Mouse (Mus musculus): ENCODE measurements around the gene Tmem136. TPM values are rescaled to one million over a fixed set of nuclear protein-coding genes. Genes with fewer than 3 reads are reported as not detected.

Tmem136 gene
- total and polyA plus RNA-seq, 3 experiments = 0.62 to 2.0 TPM; not detected in 1

- DNase-seq (ENCODE audit: low read depth, low spot score) = no peak
- Histone ChIP-seq H3K27ac (ENCODE audit: control insufficient read depth, low read depth, low read length) (no peak overlapping the region), H3K36me3 (ENCODE audit: control insufficient read depth in 1 of 2, insufficient read depth in 2 of 2, low read length in 2 of 2) (peaks cover 0 to 4% of the 10 kb centered on the region in 2 experiments; a peak in 2 of 4 replicates), H3K4me1 (ENCODE audit: control insufficient read depth in 1 of 2, insufficient read depth in 2 of 2, low read length in 2 of 2) (peaks cover 0 to 10% of the 10 kb centered on the region in 2 experiments; a peak in 2 of 4 replicates), H3K4me3 (ENCODE audit: control insufficient read depth in 1 of 2, insufficient read depth in 1 of 2, low read depth in 2 of 2, low read length in 2 of 2) (no peak overlapping the region), H3K27me3 (ENCODE audit: control insufficient read depth in 1 of 2, insufficient read depth in 2 of 2, low read length in 2 of 2) (no peaks in the 10 kb centered on the region), H3K9ac (ENCODE audit: control insufficient read depth, low read depth, low read length, poor library complexity, severe bottlenecking) (no peak overlapping the region), H3K9me3 (replicated peaks; ENCODE audit: insufficient read depth, low read length) (no peaks in the 10 kb centered on the region), H3K79me2 (ENCODE audit: control insufficient read depth, insufficient read depth, low read length, poor library complexity) (no peaks in the 10 kb centered on the region)
- TF ChIP-seq MYC (IDR thresholded peaks at IDR 0.05; ENCODE audit: low read depth, low read length) (no peak), CTCF (IDR thresholded peaks at IDR 0.05 in 2 of 3, conservative IDR thresholded peaks at IDR 0.05 in 1 of 3; ENCODE audit: control insufficient read depth in 1 of 3, insufficient read depth in 1 of 3, low read depth in 2 of 3, low read length in 3 of 3, poor library complexity in 1 of 3, severe bottlenecking in 1 of 3) (peak in 1 of 3 experiments; percentile 12; a peak in 2 of 6 replicates), SMC3 (IDR thresholded peaks at IDR 0.05; ENCODE audit: low read depth, low read length) (peak; percentile 22), POLR2A (IDR thresholded peaks at IDR 0.05; ENCODE audit: control insufficient read depth in 1 of 2, insufficient read depth in 1 of 2, low read depth in 1 of 2, low read length in 2 of 2, poor library complexity in 1 of 2) (no peak)
Observed at GRCm38 (mm10) chr9:43144206-43144810, 27.9 kb upstream of the Tmem136 start.

GRCm38 (mm10) chr9:43141839-43142238 lies 25.5 kb upstream of the Tmem136 start:
- Histone ChIP-seq H3K27ac (ENCODE audit: control insufficient read depth, low read depth, low read length) (no peak overlapping the region), H3K36me3 (ENCODE audit: control insufficient read depth in 1 of 2, insufficient read depth in 2 of 2, low read length in 2 of 2) (no peaks in the 10 kb centered on the region), H3K4me3 (ENCODE audit: control insufficient read depth in 1 of 2, insufficient read depth in 1 of 2, low read depth in 2 of 2, low read length in 2 of 2) (no peak overlapping the region), H3K9ac (ENCODE audit: control insufficient read depth, low read depth, low read length, poor library complexity, severe bottlenecking) (no peak overlapping the region), H3K79me2 (ENCODE audit: control insufficient read depth, insufficient read depth, low read length, poor library complexity) (no peaks in the 10 kb centered on the region), H3K27me3 (ENCODE audit: control insufficient read depth in 1 of 2, insufficient read depth in 2 of 2, low read length in 2 of 2) (no peaks in the 10 kb centered on the region; a peak in 1 of 4 replicates), H3K4me1 (ENCODE audit: control insufficient read depth in 1 of 2, insufficient read depth in 2 of 2, low read length in 2 of 2) (no peaks in the 10 kb centered on the region), H3K9me3 (replicated peaks; ENCODE audit: insufficient read depth, low read length) (no peaks in the 10 kb centered on the region)
- TF ChIP-seq RAD21 (IDR thresholded peaks at IDR 0.05; ENCODE audit: low read depth, low read length) (peak; percentile 95), USF2 (IDR thresholded peaks at IDR 0.05; ENCODE audit: borderline replicate concordance in 1 of 2, insufficient read depth in 1 of 2, low read depth in 1 of 2, low read length in 2 of 2) (no peak), SIN3A (IDR thresholded peaks at IDR 0.05; ENCODE audit: low read length) (no peak), CTCF (IDR thresholded peaks at IDR 0.05 in 2 of 3, conservative IDR thresholded peaks at IDR 0.05 in 1 of 3; ENCODE audit: control insufficient read depth in 1 of 3, insufficient read depth in 1 of 3, low read depth in 2 of 3, low read length in 3 of 3, poor library complexity in 1 of 3, severe bottlenecking in 1 of 3) (peak; percentile 80 to 95 (median 90)), MAX (IDR thresholded peaks at IDR 0.05; ENCODE audit: low read length) (no peak), SMC3 (IDR thresholded peaks at IDR 0.05; ENCODE audit: low read depth, low read length) (peak; percentile 96), ZC3H11A (IDR thresholded peaks at IDR 0.05; ENCODE audit: low read depth, low read length) (peak; percentile 92), MAZ (IDR thresholded peaks at IDR 0.05; ENCODE audit: low read depth, low read length) (0 out of 2 replicates have a peak, but pooled peaks have one; percentile 47), MAFK (IDR thresholded peaks at IDR 0.05; ENCODE audit: borderline replicate concordance, low read depth, low read length) (no peak), ZKSCAN1 (IDR thresholded peaks at IDR 0.05; ENCODE audit: low read depth, low read length) (no peak), TCF12 (IDR thresholded peaks at IDR 0.05; ENCODE audit: low read depth, low read length) (no peak), CHD2 (IDR thresholded peaks at IDR 0.05; ENCODE audit: low read length) (no peak)
- peak; percentile 73 for DNase-seq (ENCODE audit: low read depth, low spot score)
